Mouse (Mus musculus): ENCODE measurements around the gene Gnpnat1. TPM values are rescaled to one million over a fixed set of nuclear protein-coding genes. Genes with fewer than 3 reads are reported as not detected.

The Gnpnat1 gene
- polyA plus RNA-seq, 1 experiment from 2014 or later = 64.4 TPM

DNA sequence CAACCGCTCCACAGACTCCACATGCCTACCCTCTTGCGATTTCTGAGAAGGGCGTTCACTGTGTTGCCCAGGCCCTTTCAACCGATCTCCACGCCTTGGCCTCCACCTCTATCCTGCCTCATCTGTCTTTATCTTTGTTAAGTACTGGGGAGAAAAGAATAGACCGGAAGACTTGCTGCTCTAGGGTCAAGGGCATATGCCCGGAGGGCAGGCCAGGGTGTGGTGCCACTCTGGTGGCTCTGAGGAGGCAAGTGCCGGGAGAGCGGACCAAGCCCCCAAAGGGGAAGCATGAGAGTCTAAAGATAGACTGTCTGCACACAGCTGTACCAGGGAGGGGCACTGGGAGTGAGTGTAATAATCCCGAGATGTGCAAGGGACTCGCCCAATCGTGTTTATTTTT, 40.7 kb upstream of the Gnpnat1 start:
- WGBS (ENCODE audit: insufficient replicate concordance) = 59% methylated on average over 12 of the region's 12 CpGs
- H3K4me2 ChIP-seq (ENCODE audit: low read depth, low read length) = no peak overlapping the region
- TF ChIP-seq CTCF (IDR thresholded peaks at IDR 0.05; ENCODE audit: low read depth) (no peak), EP300 (IDR thresholded peaks at IDR 0.05; ENCODE audit: low read depth) (no peak)
- H3K4me3 ChIP-seq (ENCODE audit: low read depth, low read length) = no peak overlapping the region
- ATAC-seq (no peak), DNase-seq (no peak)
- H3K9ac ChIP-seq (replicated peaks) = no peak overlapping the region
- H3K27ac ChIP-seq (ENCODE audit: low read depth) = no peak overlapping the region
- no peaks in the 10 kb centered on the region for H3K36me3 ChIP-seq (replicated peaks; ENCODE audit: insufficient read depth, low read length)
- H3K4me1 ChIP-seq (ENCODE audit: insufficient read depth) = no peaks in the 10 kb centered on the region
- H3K9me3 ChIP-seq (ENCODE audit: low read length) = no peaks in the 10 kb centered on the region
- no peaks in the 10 kb centered on the region for H3K27me3 ChIP-seq (ENCODE audit: insufficient read depth, low read length)

DNA sequence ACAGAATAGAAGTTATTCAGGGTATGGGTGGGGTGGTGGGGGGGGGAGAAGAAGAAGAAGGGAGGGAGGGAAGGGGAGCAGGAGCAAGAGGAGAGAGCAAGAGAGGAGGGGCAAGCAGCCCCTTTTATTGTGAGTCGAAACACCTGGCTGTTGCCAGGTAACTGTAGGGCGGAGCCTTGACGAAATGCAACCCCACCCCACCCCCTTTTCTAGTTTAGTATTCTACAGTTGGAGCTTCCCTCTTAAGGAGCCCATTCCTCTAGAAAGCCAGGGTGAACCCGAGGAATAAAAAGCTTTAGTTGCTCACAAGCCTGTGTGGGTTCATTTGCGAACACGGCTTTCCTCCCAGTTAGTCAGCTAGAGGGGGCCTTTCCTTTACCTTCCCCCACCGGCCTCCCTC, 40.2 kb upstream of the Gnpnat1 start:
- 60% methylated on average over 7 of the region's 7 CpGs for WGBS (ENCODE audit: insufficient replicate concordance)
- Histone ChIP-seq H3K4me2 (ENCODE audit: low read depth, low read length) (no peak overlapping the region), H3K4me3 (ENCODE audit: low read depth, low read length) (no peak overlapping the region), H3K9me3 (ENCODE audit: low read length) (no peaks in the 10 kb centered on the region), H3K36me3 (replicated peaks; ENCODE audit: insufficient read depth, low read length) (no peaks in the 10 kb centered on the region), H3K27ac (ENCODE audit: low read depth) (no peak overlapping the region), H3K4me1 (ENCODE audit: insufficient read depth) (no peaks in the 10 kb centered on the region), H3K9ac (replicated peaks) (no peak overlapping the region), H3K27me3 (ENCODE audit: insufficient read depth, low read length) (no peaks in the 10 kb centered on the region)
- TF ChIP-seq EP300 (IDR thresholded peaks at IDR 0.05; ENCODE audit: low read depth) (no peak), CTCF (IDR thresholded peaks at IDR 0.05; ENCODE audit: low read depth) (no peak)
- DNase-seq = no peak
- ATAC-seq = no peak

DNA sequence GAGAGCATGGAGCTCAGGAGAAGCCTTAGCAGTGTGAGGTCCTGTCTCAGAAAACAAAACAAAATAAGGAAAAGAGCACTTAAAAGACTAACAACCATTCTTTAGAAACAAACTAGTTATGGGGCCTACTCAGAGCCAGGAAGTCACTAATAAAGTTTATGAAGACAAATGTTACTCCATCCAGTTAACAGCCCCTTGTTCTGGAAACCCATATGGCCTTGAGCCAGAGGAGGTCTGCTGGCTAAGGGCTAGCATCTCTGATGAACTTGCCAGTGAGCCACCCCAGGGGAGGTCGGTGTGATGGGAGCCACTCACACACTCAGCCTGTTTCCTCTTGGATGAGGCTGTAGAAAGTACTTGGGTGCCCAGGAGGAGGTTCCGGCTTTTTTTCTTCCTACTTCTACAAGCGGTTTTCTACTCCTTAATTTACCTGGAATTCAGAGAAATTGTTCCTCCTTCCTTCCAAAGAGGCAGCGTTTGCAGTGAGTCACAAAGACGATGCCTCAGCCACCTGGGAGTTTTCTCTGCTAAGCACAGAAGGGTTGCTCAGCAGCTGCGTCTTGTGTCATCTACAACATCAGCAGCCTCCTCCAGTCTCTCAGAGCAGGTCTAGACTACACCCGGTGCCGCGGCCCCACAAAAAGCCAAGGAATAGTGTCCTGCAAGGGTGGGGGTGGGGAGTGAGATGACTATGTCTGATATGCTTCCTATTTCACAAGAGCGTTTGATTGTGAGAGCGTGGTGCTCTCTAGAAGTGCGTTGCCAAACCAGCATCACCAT, 38.3 kb upstream of the Gnpnat1 start:
- ATAC-seq (no peak), DNase-seq (no peak)
- Histone ChIP-seq H3K9ac (replicated peaks) (no peak overlapping the region), H3K36me3 (replicated peaks; ENCODE audit: insufficient read depth, low read length) (no peaks in the 10 kb centered on the region), H3K4me2 (ENCODE audit: low read depth, low read length) (no peak overlapping the region), H3K27ac (ENCODE audit: low read depth) (no peak overlapping the region), H3K4me1 (ENCODE audit: insufficient read depth) (no peaks in the 10 kb centered on the region), H3K4me3 (ENCODE audit: low read depth, low read length) (no peak overlapping the region), H3K27me3 (ENCODE audit: insufficient read depth, low read length) (no peaks in the 10 kb centered on the region), H3K9me3 (ENCODE audit: low read length) (no peaks in the 10 kb centered on the region)
- TF ChIP-seq EP300 (IDR thresholded peaks at IDR 0.05; ENCODE audit: low read depth) (no peak), CTCF (IDR thresholded peaks at IDR 0.05; ENCODE audit: low read depth) (no peak)
- WGBS (ENCODE audit: insufficient replicate concordance) = 45% methylated on average over 12 of the region's 12 CpGs

- Histone ChIP-seq H3K4me2 (ENCODE audit: low read depth, low read length) (no peak overlapping the region), H3K27me3 (ENCODE audit: insufficient read depth, low read length) (no peaks in the 10 kb centered on the region), H3K36me3 (replicated peaks; ENCODE audit: insufficient read depth, low read length) (no peaks in the 10 kb centered on the region), H3K9me3 (ENCODE audit: low read length) (no peaks in the 10 kb centered on the region), H3K4me3 (ENCODE audit: low read depth, low read length) (no peak overlapping the region), H3K4me1 (ENCODE audit: insufficient read depth) (no peaks in the 10 kb centered on the region), H3K9ac (replicated peaks) (no peak overlapping the region), H3K27ac (ENCODE audit: low read depth) (no peak overlapping the region)
- WGBS (ENCODE audit: insufficient replicate concordance) = 67% methylated on average over 6 of the region's 6 CpGs
- ATAC-seq (no peak), DNase-seq (no peak)
- no peak for TF ChIP-seq EP300 (IDR thresholded peaks at IDR 0.05; ENCODE audit: low read depth)
- TF ChIP-seq CTCF (IDR thresholded peaks at IDR 0.05; ENCODE audit: low read depth) = no peak
Observed at GRCm38 (mm10) chr14:45441291-45441690, 36.6 kb upstream of the Gnpnat1 start.

GRCm38 (mm10) chr14:45439387-45439786, 34.7 kb upstream of the Gnpnat1 start:
- H3K36me3 ChIP-seq (replicated peaks; ENCODE audit: insufficient read depth, low read length) = no peaks in the 10 kb centered on the region
- H3K27ac ChIP-seq (ENCODE audit: low read depth) = no peak overlapping the region
- no peak for ATAC-seq
- no peaks in the 10 kb centered on the region for H3K4me1 ChIP-seq (ENCODE audit: insufficient read depth)
- no peak overlapping the region for H3K4me2 ChIP-seq (ENCODE audit: low read depth, low read length)
- DNase-seq = no peak
- TF ChIP-seq EP300 (IDR thresholded peaks at IDR 0.05; ENCODE audit: low read depth) (no peak), CTCF (IDR thresholded peaks at IDR 0.05; ENCODE audit: low read depth) (no peak)
- no peaks in the 10 kb centered on the region for H3K9me3 ChIP-seq (ENCODE audit: low read length)
- no peak overlapping the region for H3K4me3 ChIP-seq (ENCODE audit: low read depth, low read length)
- H3K9ac ChIP-seq (replicated peaks) = no peak overlapping the region
- 82% methylated on average over 9 of the region's 9 CpGs for WGBS (ENCODE audit: insufficient replicate concordance)
- no peaks in the 10 kb centered on the region for H3K27me3 ChIP-seq (ENCODE audit: insufficient read depth, low read length)

- no peak overlapping the region for H3K4me3 ChIP-seq (ENCODE audit: low read depth, low read length)
- no peaks in the 10 kb centered on the region for H3K4me1 ChIP-seq (ENCODE audit: insufficient read depth)
- no peak for DNase-seq
- H3K27ac ChIP-seq (ENCODE audit: low read depth) = no peak overlapping the region
- H3K27me3 ChIP-seq (ENCODE audit: insufficient read depth, low read length) = no peaks in the 10 kb centered on the region
- ATAC-seq = no peak
- WGBS (ENCODE audit: insufficient replicate concordance) = 89% methylated on average over 2 of the region's 2 CpGs
- no peaks in the 10 kb centered on the region for H3K9me3 ChIP-seq (ENCODE audit: low read length)
- TF ChIP-seq CTCF (IDR thresholded peaks at IDR 0.05; ENCODE audit: low read depth) = no peak
- no peak for TF ChIP-seq EP300 (IDR thresholded peaks at IDR 0.05; ENCODE audit: low read depth)
- no peaks in the 10 kb centered on the region for H3K36me3 ChIP-seq (replicated peaks; ENCODE audit: insufficient read depth, low read length)
- H3K9ac ChIP-seq (replicated peaks) = no peak overlapping the region
- no peak overlapping the region for H3K4me2 ChIP-seq (ENCODE audit: low read depth, low read length)
Observed at GRCm38 (mm10) chr14:45438931-45439275, 34.2 kb upstream of the Gnpnat1 start.

Data from liver, postnatal 0 days (tissue).